Comparison of ENCODE assay signal across 26 mouse cellular contexts in genomic region chr5:132521358-132521873, GRCm38 (mm10). TPM values are rescaled to one million over a fixed set of nuclear protein-coding genes. Genes with fewer than 3 reads are reported as not detected.
DNase-seq lines count a peak whose midpoint lies in the region; ATAC-seq and TF ChIP-seq lines count a peak whose summit lies in the region.
"Had no signal": no experiment of that assay in that cellular context is flagged by ENCODE, and none has a peak within 500 bp of the region (broad histone marks: within the 10 kb centered on the region; RNA-seq: fewer than 3 reads in every experiment).

No protein-coding gene starts in this region.

- no peak overlapping the region for H3K27ac ChIP-seq in heart, embryonic 11.5 days (ENCODE audit: low read depth, low read length)
- H3K27ac ChIP-seq in midbrain, embryonic 10.5 days (replicated peaks) = 0 out of 2 replicates have a peak overlapping the region, but pooled peaks have one; percentile 4
- H3K27ac ChIP-seq in midbrain, postnatal 0 days (ENCODE audit: low read depth, low read length) = no peak overlapping the region
- no peak overlapping the region; the same call in 1 of the 2 replicates for H3K27ac ChIP-seq in embryonic facial prominence, embryonic 15.5 days (replicated peaks)
- no peak overlapping the region for H3K27ac ChIP-seq in midbrain, embryonic 14.5 days (replicated peaks; ENCODE audit: low read depth, low read length)
- H3K27ac ChIP-seq: forebrain, embryonic 10.5 days; hindbrain, embryonic 14.5 days; liver, embryonic 15.5 days; lung, embryonic 15.5 days; neural tube, embryonic 13.5 days had no signal

- no peak for TF ChIP-seq CTCF in midbrain, postnatal 0 days (IDR thresholded peaks at IDR 0.05)

- 56% methylated on average over 12 of the region's 12 CpGs for WGBS in heart, embryonic 11.5 days (ENCODE audit: insufficient replicate concordance)
- WGBS in midbrain, embryonic 10.5 days = 35% methylated on average over 12 of the region's 12 CpGs
- 38% methylated on average over 12 of the region's 12 CpGs for WGBS in midbrain, postnatal 0 days
- 36% methylated on average over 12 of the region's 12 CpGs for WGBS in embryonic facial prominence, embryonic 15.5 days
- 13% methylated on average over 12 of the region's 12 CpGs for WGBS in midbrain, embryonic 14.5 days

- no peaks in the 10 kb centered on the region for H3K27me3 ChIP-seq in heart, embryonic 11.5 days (ENCODE audit: control insufficient read depth, insufficient read depth, low read length)
- peaks cover 42% of the 10 kb centered on the region for H3K27me3 ChIP-seq in midbrain, embryonic 10.5 days (ENCODE audit: low read depth, poor library complexity, severe bottlenecking)
- no peaks in the 10 kb centered on the region for H3K27me3 ChIP-seq in midbrain, postnatal 0 days (ENCODE audit: insufficient read depth, low read length)
- no peaks in the 10 kb centered on the region for H3K27me3 ChIP-seq in embryonic facial prominence, embryonic 15.5 days
- H3K27me3 ChIP-seq in midbrain, embryonic 14.5 days (ENCODE audit: control insufficient read depth, insufficient read depth, low read length) = no peaks in the 10 kb centered on the region
- H3K27me3 ChIP-seq: liver, embryonic 15.5 days; lung, embryonic 15.5 days; neural tube, embryonic 13.5 days had no signal

- H3K4me1 ChIP-seq in heart, embryonic 11.5 days (ENCODE audit: control insufficient read depth, insufficient read depth, low read length) = peaks cover 30% of the 10 kb centered on the region
- peaks cover 83% of the 10 kb centered on the region for H3K4me1 ChIP-seq in midbrain, embryonic 10.5 days
- H3K4me1 ChIP-seq in midbrain, postnatal 0 days (ENCODE audit: insufficient read depth, low read length) = peaks cover 4% of the 10 kb centered on the region; the same call in 1 of the 2 replicates
- peaks cover 40% of the 10 kb centered on the region for H3K4me1 ChIP-seq in embryonic facial prominence, embryonic 15.5 days
- peaks cover 69% of the 10 kb centered on the region for H3K4me1 ChIP-seq in midbrain, embryonic 14.5 days (ENCODE audit: control insufficient read depth, insufficient read depth, low read length)
- H3K4me1 ChIP-seq: liver, embryonic 15.5 days had no signal

- H3K4me2 ChIP-seq in heart, embryonic 11.5 days = no peak overlapping the region
- H3K4me2 ChIP-seq in midbrain, postnatal 0 days (ENCODE audit: low read depth, low read length, poor library complexity, severe bottlenecking) = no peak overlapping the region
- H3K4me2 ChIP-seq in embryonic facial prominence, embryonic 15.5 days (replicated peaks) = peak overlapping the region; percentile 8; the same call in 1 of the 2 replicates
- peak overlapping the region; percentile 9; the same call in 1 of the 2 replicates for H3K4me2 ChIP-seq in midbrain, embryonic 14.5 days (ENCODE audit: low read length)
- H3K4me2 ChIP-seq: hindbrain, embryonic 14.5 days; liver, embryonic 15.5 days; lung, embryonic 15.5 days; neural tube, embryonic 13.5 days had no signal

- H3K36me3 ChIP-seq in heart, embryonic 11.5 days (ENCODE audit: control insufficient read depth, insufficient read depth, low read length) = no peaks in the 10 kb centered on the region
- H3K36me3 ChIP-seq in midbrain, embryonic 10.5 days = no peaks in the 10 kb centered on the region
- H3K36me3 ChIP-seq in midbrain, postnatal 0 days (ENCODE audit: insufficient read depth, low read length) = no peaks in the 10 kb centered on the region
- H3K36me3 ChIP-seq in embryonic facial prominence, embryonic 15.5 days = no peaks in the 10 kb centered on the region
- H3K36me3 ChIP-seq in midbrain, embryonic 14.5 days (ENCODE audit: control insufficient read depth, insufficient read depth, low read length) = no peaks in the 10 kb centered on the region
- H3K36me3 ChIP-seq: forebrain, embryonic 10.5 days; liver, embryonic 15.5 days; lung, embryonic 15.5 days; neural tube, embryonic 13.5 days had no signal

- H3K9me3 ChIP-seq in heart, embryonic 11.5 days (replicated peaks; ENCODE audit: control insufficient read depth, low read length) = no peaks in the 10 kb centered on the region
- no peaks in the 10 kb centered on the region for H3K9me3 ChIP-seq in midbrain, embryonic 10.5 days (replicated peaks)
- no peaks in the 10 kb centered on the region for H3K9me3 ChIP-seq in midbrain, postnatal 0 days (ENCODE audit: low read length)
- H3K9me3 ChIP-seq in embryonic facial prominence, embryonic 15.5 days (replicated peaks) = no peaks in the 10 kb centered on the region
- no peaks in the 10 kb centered on the region for H3K9me3 ChIP-seq in midbrain, embryonic 14.5 days (ENCODE audit: control insufficient read depth, low read length)
- H3K9me3 ChIP-seq: forebrain, embryonic 10.5 days; liver, embryonic 15.5 days; lung, embryonic 15.5 days; neural tube, embryonic 13.5 days had no signal

- DNase-seq in heart, adult 11 months = peak; percentile 88
- DNase-seq in midbrain, embryonic 10.5 days (ENCODE audit: low spot score) = no peak
- DNase-seq in midbrain, postnatal 0 days (ENCODE audit: low spot score) = no peak
- DNase-seq in midbrain, embryonic 14.5 days = peak; percentile 64
- DNase-seq in urinary bladder, postnatal 4 days (ENCODE audit: low spot score in 2 of 2) = no peak
- DNase-seq: adrenal gland, postnatal 10 days; cerebellum, adult 8-10 months; cerebellum, postnatal 36 days; embryo, embryonic 11 days; kidney, adult 18-20 months; kidney, postnatal 4 days; liver; lung, postnatal 4 days; retina, postnatal 1 day; right cerebral cortex, postnatal 25 days; thymus, postnatal 14 days had no signal

- H3K9ac ChIP-seq in heart, embryonic 11.5 days (ENCODE audit: low read depth, low read length) = no peak overlapping the region
- no peak overlapping the region for H3K9ac ChIP-seq in midbrain, postnatal 0 days (replicated peaks; ENCODE audit: low read length, poor library complexity, severe bottlenecking)
- H3K9ac ChIP-seq in embryonic facial prominence, embryonic 15.5 days = no peak overlapping the region
- no peak overlapping the region for H3K9ac ChIP-seq in midbrain, embryonic 14.5 days (replicated peaks; ENCODE audit: low read length)
- H3K9ac ChIP-seq: hindbrain, embryonic 14.5 days; liver, embryonic 15.5 days; lung, embryonic 15.5 days; neural tube, embryonic 13.5 days had no signal

- ATAC-seq in heart, embryonic 11.5 days (replicated peaks; ENCODE audit: insufficient number of reproducible peaks, low FRiP score, low TSS enrichment) = no peak
- no peak for ATAC-seq in midbrain, postnatal 0 days (ENCODE audit: low FRiP score)
- no peak for ATAC-seq in embryonic facial prominence, embryonic 15.5 days (ENCODE audit: insufficient number of reproducible peaks, low FRiP score, low TSS enrichment, low read depth)
- ATAC-seq in midbrain, embryonic 14.5 days (ENCODE audit: low FRiP score, low TSS enrichment) = peak; percentile 37; the same call in 1 of the 2 replicates
- ATAC-seq: activated CD4-positive, CD25-positive, alpha-beta regulatory T cell, adult 4 months; inflammation-experienced regulatory T-cells, adult 6 months had no signal

- no peak overlapping the region for H3K4me3 ChIP-seq in heart, embryonic 11.5 days (ENCODE audit: low read depth, low read length)
- H3K4me3 ChIP-seq in midbrain, embryonic 10.5 days = no peak overlapping the region
- no peak overlapping the region for H3K4me3 ChIP-seq in midbrain, postnatal 0 days (ENCODE audit: low read depth, low read length)
- H3K4me3 ChIP-seq in embryonic facial prominence, embryonic 15.5 days (replicated peaks) = no peak overlapping the region
- H3K4me3 ChIP-seq in midbrain, embryonic 14.5 days (replicated peaks; ENCODE audit: low read depth, low read length) = no peak overlapping the region
- H3K4me3 ChIP-seq: forebrain, embryonic 10.5 days; liver, embryonic 15.5 days; lung, embryonic 15.5 days; myocyte; neural tube, embryonic 13.5 days had no signal

RNA-seq across cellular contexts. Expression of gene Auts2, which starts 21.7 kb away (rescaled TPM):
- 17.7 and 19.8 TPM in 2 replicates for polyA plus RNA-seq in heart, embryonic 11.5 days (2014; fragmentation: Nextera tagmentation; extraction: Ambion mirVana)
- 32.3 and 45.0 TPM in 2 replicates for polyA plus RNA-seq in midbrain, embryonic 10.5 days (2016; fragmentation: Nextera tagmentation; extraction: Ambion mirVana)
- total RNA-seq in midbrain, postnatal 0 days (2014; rRNA removed) = 57.5 and 58.7 TPM in 2 replicates
- 28.6 and 35.2 TPM in 2 replicates for polyA plus RNA-seq in midbrain, postnatal 0 days (2015; fragmentation: Nextera tagmentation; extraction: Ambion mirVana)
- 39.7 and 45.3 TPM in 2 replicates for polyA plus RNA-seq in embryonic facial prominence, embryonic 15.5 days (2015; fragmentation: Nextera tagmentation; extraction: Ambion mirVana)
- 61.6 and 75.0 TPM in 2 replicates for polyA plus RNA-seq in midbrain, embryonic 14.5 days (2014; fragmentation: Nextera tagmentation; extraction: Ambion mirVana)
- polyA plus RNA-seq: inflammation-experienced regulatory T-cells, adult 6 months had no signal

Comparison
In these comparisons a context has a peak if more than half of its experiments do, and no peak if none do; other contexts are left out.
1. DNase-seq: peak in heart, adult 11 months (single experiment) and midbrain, embryonic 14.5 days (single experiment); none in midbrain, embryonic 10.5 days (single experiment), midbrain, postnatal 0 days (single experiment) and urinary bladder, postnatal 4 days (0 of 2).
2. H3K4me2 ChIP-seq: peak in embryonic facial prominence, embryonic 15.5 days (single experiment) and midbrain, embryonic 14.5 days (single experiment); none in heart, embryonic 11.5 days (single experiment) and midbrain, postnatal 0 days (single experiment).